Mouse (Mus musculus) A20 (cell line): ENCODE measurements at regions not wholly inside any gene's neighbourhood (a gene's known extent, or its start where the extent isn't known, plus 50 kb on each side); places are given as distances from the start of the nearest gene placed in this dataset.

ENCODE experiments used
- DNase-seq: peaks from one replicate; pipeline ENCODE4 v3.0.0-alpha.2; 2011; ENCODE audit warnings: low read depth, low spot score

GRCm38 (mm10) chr15:7574264-7574663 is 176.1 kb upstream of the Egflam start:
- DNase-seq = no peak

- DNase-seq = no peak
Observed at GRCm38 (mm10) chr15:7574811-7575210, 176.6 kb upstream of the Egflam start.

- no peak for DNase-seq
Observed at GRCm38 (mm10) chr15:7578439-7578838, 180.2 kb upstream of the Egflam start.

GRCm38 (mm10) chr15:7587210-7587609 is 189.0 kb upstream of the Egflam start:
- DNase-seq = no peak

- no peak for DNase-seq
Observed at GRCm38 (mm10) chr15:7591486-7591885, 193.3 kb upstream of the Egflam start.

- no peak for DNase-seq
Observed at GRCm38 (mm10) chr15:7597335-7597734, 199.1 kb upstream of the Egflam start.

- DNase-seq = no peak
Observed at GRCm38 (mm10) chr15:7597805-7598204, 199.6 kb upstream of the Egflam start.

- no peak for DNase-seq
Observed at GRCm38 (mm10) chr15:7601540-7601939, 203.3 kb upstream of the Egflam start.

- no peak for DNase-seq
Observed at GRCm38 (mm10) chr15:7604847-7605246, 205.8 kb upstream of the Gdnf start.

- no peak for DNase-seq
Observed at GRCm38 (mm10) chr15:7617954-7618353, 192.7 kb upstream of the Gdnf start.

GRCm38 (mm10) chr15:7623026-7623425 is 187.6 kb upstream of the Gdnf start:
- DNase-seq = no peak

- DNase-seq = no peak
Observed at GRCm38 (mm10) chr15:7624689-7625472, 185.8 kb upstream of the Gdnf start.

- DNase-seq = no peak
Observed at GRCm38 (mm10) chr15:7629826-7630225, 180.8 kb upstream of the Gdnf start.

- DNase-seq = no peak
Observed at GRCm38 (mm10) chr15:7635234-7635633, 175.4 kb upstream of the Gdnf start.

GRCm38 (mm10) chr15:7639444-7639843 is 171.2 kb upstream of the Gdnf start:
- no peak for DNase-seq

- no peak for DNase-seq
Observed at GRCm38 (mm10) chr15:7642075-7642474, 168.6 kb upstream of the Gdnf start.

GRCm38 (mm10) chr15:7650705-7651104 is 159.9 kb upstream of the Gdnf start:
- no peak for DNase-seq

- DNase-seq = no peak
Observed at GRCm38 (mm10) chr15:7663888-7664287, 146.8 kb upstream of the Gdnf start.

GRCm38 (mm10) chr15:7669631-7670030 is 141.0 kb upstream of the Gdnf start:
- DNase-seq = no peak

- no peak for DNase-seq
Observed at GRCm38 (mm10) chr15:7676970-7677369, 133.7 kb upstream of the Gdnf start.

- DNase-seq = no peak
Observed at GRCm38 (mm10) chr15:7678711-7679110, 131.9 kb upstream of the Gdnf start.

- no peak for DNase-seq
Observed at GRCm38 (mm10) chr15:7681011-7681410, 129.6 kb upstream of the Gdnf start.

GRCm38 (mm10) chr15:7683235-7683974 is 127.2 kb upstream of the Gdnf start:
- DNase-seq = no peak
